Mouse (Mus musculus) cerebral cortex, adult 2 months (tissue): Measurements from ENCODE around the gene Pbrm1.

Source experiments
- WGBS: fragments of 180-500 bp; shearing (Covaris S2); methylation state at CpG from one replicate; pipeline ENCODE4 v1.1.7; 2018; 5-methylcytosine and 5-hydroxymethylcytosine counted together

Gene Pbrm1

DNA sequence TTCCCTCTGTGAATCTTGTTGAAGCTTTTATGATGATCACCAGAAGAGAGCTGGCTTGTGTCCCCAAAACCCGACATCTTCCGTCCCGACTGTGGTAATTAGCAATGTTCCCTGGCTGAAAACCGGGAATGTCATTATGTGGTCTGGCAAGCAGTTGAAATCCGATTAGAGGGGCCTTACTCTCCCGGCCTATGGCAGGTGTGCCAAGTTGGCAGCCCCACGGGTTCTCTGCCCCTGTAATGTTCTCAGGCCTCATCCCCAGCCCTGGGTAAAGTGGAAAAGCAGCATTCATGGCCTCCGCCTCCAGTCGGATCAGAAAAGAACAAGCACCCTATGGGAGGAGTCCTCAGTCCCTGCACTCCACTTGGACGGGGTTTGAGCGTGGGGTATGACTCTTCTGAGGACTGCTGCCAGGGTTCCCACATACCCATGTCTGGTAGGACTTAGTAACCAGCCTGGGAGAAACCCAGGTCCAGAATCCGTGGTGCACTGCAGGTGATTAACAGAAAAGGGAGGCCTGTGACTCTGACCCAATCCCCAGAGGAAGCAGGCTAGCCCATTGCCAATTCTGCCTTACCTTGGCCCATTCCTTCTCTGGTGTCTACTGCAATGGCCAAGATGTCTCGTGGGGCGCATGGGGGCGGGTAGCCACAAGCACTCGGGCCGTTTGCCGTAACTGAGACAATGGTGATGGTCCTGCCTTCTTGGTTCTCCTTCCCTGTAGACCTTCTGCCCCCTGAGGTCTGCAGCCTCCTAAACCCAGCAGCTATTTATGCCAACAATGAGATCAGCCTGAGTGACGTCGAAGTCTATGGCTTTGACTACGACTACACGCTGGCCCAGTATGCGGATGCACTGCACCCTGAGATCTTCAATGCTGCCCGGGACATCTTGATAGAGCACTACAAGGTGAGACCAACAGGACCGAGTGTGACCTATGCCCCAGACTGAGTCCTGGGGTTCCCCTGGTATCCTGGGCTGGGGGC lies 115.4 kb downstream of the Pbrm1 start:
- 67% methylated on average over 25 of the region's 25 CpGs for WGBS

DNA sequence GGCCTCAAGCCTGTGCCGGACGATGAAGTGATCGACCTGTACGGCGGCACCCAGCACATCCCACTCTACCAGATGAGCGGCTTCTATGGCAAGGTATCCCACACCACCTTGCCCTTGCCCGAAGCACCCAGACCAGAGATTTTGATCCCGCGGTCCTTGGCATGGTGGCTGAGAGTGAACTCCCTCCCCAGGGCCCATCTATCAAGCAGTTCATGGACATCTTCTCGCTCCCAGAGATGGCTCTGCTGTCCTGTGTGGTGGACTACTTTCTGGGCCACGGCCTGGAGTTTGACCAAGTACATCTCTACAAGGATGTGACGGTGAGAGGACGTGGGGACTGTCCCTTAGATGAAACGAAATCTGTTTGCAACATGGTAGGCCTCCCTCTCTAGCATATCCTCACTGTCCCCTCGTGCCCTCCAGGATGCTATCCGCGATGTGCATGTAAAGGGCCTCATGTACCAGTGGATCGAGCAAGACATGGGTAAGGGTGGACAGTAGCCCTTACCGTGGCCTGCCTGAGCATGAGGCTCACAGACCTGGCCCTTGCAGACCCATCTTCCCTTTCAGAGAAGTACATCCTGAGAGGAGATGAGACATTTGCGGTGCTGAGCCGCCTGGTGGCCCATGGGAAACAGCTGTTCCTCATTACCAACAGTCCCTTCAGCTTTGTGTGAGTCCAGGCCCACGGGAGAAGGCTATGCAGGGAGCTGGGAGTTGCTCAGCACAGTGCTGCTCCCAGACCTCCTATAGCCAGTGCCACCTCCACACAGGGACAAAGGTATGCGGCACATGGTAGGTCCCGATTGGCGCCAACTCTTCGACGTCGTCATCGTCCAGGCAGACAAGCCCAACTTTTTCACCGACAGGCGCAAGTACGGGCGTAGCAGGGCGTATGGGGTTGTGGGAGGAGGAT lies 116.8 kb downstream of the Pbrm1 start:
- 97% methylated on average over 34 of the region's 34 CpGs for WGBS

- WGBS = 92% methylated on average over 26 of the region's 26 CpGs
These were observed 117.7 kb downstream of the Pbrm1 start for GRCm38 (mm10) chr14:31136411-31137280.

DNA sequence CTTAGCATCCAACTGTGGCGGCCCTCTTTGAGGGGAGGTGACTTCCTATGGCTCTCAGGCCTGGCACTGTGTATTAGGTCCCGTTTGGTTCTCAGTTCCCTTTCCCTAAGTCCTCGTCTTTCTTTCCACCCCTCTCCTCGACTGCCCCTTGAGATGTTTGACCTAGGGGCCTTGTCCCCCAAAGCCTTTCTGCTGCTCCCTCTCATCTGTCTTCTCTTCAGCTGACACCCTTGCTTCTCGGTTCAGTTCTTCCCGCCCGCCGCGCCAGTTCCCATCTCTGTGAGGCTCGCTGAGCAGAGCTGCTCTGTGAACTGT lies 118.3 kb downstream of the Pbrm1 start:
- 88% methylated on average over 10 of the region's 10 CpGs for WGBS

GRCm38 (mm10) chr14:31137791-31138190 lies 118.9 kb downstream of the Pbrm1 start:
- WGBS = 77% methylated on average over 11 of the region's 11 CpGs

DNA sequence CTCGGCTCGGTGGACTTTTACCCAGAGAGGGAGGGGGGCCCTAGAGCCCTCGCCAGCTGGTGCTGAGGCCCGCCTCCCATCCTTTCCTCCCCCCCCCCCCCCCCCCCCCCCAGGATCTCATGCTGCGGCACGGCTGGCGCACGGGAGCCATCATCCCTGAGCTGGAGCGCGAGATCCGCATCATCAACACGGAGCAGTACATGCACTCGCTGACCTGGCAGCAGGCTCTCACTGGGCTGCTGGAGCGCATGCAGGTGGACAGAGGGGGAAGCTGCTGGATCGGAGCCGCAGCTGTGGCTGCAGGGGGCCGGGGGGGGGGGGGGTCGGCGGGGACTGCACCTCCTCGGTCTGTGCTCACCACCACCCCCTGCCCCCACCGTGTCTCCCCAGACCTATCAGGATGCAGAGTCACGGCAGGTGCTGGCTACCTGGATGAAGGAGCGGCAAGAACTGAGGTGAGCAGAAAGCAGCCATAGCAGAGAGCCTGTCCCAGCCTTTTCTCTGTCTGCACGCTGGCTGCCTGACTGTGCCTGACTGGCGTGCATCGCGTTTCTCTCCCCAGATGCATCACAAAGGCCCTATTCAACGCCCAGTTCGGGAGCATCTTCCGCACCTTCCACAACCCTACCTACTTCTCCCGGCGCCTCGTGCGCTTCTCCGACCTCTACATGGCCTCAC lies 119.4 kb downstream of the Pbrm1 start:
- WGBS = 77% methylated on average over 24 of the region's 35 CpGs

- whole genome bisulfite sequencing = 85% methylated on average over 9 of the region's 9 CpGs
These were observed 120.0 kb downstream of the Pbrm1 start for GRCm38 (mm10) chr14:31138897-31139429.

DNA sequence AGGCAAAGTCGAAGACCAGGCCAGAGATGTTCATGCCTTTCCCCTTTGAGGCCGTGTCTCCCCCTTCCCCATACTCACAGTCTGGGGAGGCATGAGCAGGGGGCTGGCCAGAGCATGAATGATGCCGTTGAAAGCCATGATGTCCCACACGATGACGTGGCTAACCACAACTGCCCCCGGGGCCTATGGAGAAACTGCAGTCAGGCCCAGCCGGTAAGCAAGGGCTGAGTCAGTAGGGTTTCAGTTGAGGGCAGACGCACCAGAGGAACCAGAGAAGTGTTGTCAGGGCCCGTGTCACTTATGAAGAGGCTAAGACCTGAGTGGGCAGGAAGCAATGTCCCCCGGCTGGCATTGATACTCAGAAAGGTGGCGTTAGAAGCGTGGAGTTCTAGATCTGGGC lies 120.7 kb downstream of the Pbrm1 start:
- WGBS = 92% methylated on average over 12 of the region's 12 CpGs

- 91% methylated on average over 15 of the region's 15 CpGs for WGBS
These were observed 121.2 kb downstream of the Pbrm1 start for GRCm38 (mm10) chr14:31140141-31140540.

GRCm38 (mm10) chr14:31141011-31141410 lies 122.1 kb downstream of the Pbrm1 start:
- WGBS = 92% methylated on average over 14 of the region's 14 CpGs

DNA sequence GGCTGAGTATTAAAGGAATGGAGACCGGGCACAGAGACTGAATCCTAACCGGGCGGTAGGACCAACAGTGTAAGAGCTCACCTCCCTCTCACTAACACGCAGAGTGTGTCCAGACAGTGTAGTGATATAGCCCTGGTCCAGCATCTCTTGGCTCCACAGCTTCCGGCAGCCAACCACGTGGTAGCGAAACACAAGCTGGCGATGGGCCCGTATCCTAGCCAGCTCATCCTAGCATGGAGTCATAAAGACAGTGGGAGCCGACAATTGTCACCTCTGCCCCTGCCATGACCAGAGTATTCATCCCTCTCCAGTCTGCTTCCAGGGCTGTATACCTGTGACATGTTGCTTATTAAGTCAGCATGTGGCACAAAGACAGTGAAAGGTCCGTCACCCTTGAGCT lies 126.8 kb downstream of the Pbrm1 start:
- 92% methylated on average over 11 of the region's 11 CpGs for WGBS

DNA sequence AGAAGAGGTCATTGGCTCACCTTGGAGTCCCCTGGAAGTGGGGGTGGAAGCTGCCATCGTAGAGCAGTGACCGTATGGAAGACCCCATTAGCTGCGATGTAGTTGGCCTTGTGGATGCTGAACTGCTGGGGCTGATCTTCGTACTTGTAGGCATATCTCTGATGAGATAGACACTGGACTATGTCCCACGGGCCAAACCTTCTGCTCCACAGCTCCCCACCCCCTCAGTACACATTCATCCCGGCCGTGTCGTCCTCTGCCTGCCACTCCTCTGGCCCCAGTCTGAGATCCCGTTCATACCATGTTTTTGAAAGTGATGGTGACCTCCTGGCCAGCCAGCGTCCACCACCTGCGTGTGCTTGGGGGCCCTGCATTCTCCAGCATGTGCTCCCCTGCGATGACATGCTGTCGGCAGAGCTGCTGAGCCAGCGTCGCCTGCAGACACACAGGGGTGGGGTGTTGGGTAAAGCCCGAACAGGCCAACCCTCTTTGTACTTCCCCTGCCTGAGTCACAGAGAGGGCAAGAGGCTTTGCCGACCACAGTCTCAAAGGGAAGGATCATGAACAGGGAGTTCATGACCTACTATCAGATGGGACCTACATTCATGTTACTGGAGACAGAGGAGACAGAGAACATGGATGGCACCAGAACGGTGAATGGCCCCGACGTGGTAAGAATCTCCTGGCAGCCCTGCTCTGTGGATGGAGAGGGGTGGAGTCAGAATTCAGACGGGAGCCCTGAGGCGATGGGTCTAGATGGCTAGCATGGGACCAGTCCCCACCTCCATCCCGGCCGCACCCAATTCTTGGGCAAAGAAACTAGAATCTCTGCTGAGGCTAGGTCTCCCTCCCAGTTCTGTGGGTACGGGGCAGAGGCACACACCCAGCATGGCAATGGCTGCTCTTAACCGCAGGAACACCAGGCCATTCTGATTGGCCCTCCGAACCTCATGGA lies 141.5 kb downstream of the Pbrm1 start:
- WGBS = 81% methylated on average over 27 of the region's 27 CpGs

GRCm38 (mm10) chr14:31161191-31161590 lies 142.3 kb downstream of the Pbrm1 start:
- 92% methylated on average over 7 of the region's 7 CpGs for WGBS

DNA sequence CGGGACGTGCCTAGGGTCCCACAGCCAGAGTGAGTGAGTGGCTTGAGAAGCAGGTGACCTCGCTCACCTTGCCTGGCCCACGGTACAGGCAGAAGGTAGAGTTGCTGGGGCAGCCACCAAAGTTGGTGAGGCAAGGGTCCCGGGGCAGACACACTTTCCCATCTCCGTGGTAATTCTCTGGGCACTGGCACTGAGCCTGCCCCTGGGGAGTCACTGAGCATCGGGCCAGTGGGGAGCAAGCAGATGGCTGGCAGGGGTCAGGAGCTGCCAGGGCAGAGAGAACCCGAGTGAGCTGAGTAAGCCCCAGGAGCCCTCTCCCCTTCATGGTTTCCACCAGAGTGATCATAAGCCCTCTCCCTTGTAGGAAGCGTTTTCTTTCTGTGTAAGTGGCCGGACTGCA lies 142.7 kb downstream of the Pbrm1 start:
- WGBS = 60% methylated on average over 10 of the region's 10 CpGs

- 79% methylated on average over 8 of the region's 8 CpGs for WGBS
These were observed 145.1 kb downstream of the Pbrm1 start for GRCm38 (mm10) chr14:31164067-31164466.

DNA sequence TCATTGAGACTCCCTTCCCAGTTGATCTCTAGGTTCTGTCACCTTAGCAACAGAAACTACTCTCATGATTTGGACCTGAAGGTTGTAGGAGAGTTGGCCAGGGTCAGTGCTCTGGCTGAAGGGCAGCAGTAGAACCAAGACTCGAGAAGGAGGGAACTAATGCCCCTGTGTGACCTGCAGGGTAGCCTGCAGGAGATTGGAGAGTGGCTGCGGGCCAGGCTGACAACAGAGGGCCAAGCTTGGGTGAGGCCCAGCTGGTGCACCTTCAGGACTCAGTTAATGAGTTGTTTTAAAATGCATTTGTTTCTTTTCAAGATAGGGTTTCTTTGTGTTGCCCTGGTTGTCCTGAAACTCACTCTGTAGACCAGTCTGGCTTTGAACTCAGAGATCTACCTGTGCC lies 146.1 kb downstream of the Pbrm1 start:
- 70% methylated on average over 2 of the region's 2 CpGs for WGBS

- 71% methylated on average over 7 of the region's 7 CpGs for WGBS
These were observed 146.5 kb downstream of the Pbrm1 start for GRCm38 (mm10) chr14:31165458-31165857.

DNA sequence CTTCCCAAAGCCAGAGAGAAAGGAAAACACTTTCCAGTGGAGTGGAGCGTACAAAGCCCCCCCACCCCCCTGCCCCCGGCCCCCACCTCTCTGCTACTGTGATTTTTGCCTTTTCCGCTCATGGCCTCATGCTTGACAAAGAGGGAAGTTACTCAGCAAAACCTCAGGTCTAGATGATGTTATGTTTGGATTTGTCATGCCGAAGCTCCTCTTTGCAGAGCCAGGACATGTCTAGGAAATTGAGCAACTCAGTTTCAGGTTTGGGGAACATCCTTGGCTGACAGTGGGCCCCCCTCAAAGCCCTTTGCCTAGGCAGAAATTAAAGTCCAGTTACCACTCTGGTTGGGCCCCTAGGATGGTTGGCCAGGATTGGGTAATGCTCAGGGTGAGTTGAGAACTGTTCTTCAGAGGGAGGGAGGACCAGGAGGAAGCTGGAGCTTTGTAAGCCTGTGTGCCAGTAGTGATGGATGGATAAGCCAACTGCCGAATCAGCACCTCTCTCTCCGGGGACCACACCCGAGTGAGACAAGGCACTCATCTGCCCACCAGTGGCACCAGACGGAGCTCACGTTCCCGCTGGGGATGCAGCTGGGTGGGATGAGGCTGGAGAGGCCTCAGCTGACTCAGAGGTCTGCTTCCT lies 147.2 kb downstream of the Pbrm1 start:
- WGBS = 52% methylated on average over 10 of the region's 10 CpGs

DNA sequence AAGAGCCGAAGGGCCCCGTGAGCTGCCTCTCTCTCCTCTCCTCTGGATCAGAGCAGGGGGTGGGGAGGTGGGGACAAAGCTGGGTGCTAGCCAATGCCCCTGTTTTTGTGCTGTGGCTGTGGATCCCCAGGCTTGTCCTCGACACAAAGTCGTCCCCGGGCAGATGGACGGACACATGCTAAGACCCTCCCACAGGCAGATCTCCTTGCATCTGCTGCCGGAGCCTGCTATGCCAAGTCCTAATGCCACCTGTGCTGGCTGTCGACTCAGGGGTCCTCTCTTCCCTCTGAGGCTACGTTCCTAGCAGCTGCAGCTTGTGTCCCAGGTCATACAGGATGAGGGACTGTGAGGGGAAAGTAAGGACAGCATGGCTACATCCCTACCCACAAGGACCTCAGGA lies 147.9 kb downstream of the Pbrm1 start:
- WGBS = 29% methylated on average over 9 of the region's 9 CpGs
